Mouse (Mus musculus): Measurements from ENCODE around the gene Zfand3.
A peak's percentile ranks its signal among the peaks of the same experiment; 100 is the strongest.

Gene Zfand3

DNA sequence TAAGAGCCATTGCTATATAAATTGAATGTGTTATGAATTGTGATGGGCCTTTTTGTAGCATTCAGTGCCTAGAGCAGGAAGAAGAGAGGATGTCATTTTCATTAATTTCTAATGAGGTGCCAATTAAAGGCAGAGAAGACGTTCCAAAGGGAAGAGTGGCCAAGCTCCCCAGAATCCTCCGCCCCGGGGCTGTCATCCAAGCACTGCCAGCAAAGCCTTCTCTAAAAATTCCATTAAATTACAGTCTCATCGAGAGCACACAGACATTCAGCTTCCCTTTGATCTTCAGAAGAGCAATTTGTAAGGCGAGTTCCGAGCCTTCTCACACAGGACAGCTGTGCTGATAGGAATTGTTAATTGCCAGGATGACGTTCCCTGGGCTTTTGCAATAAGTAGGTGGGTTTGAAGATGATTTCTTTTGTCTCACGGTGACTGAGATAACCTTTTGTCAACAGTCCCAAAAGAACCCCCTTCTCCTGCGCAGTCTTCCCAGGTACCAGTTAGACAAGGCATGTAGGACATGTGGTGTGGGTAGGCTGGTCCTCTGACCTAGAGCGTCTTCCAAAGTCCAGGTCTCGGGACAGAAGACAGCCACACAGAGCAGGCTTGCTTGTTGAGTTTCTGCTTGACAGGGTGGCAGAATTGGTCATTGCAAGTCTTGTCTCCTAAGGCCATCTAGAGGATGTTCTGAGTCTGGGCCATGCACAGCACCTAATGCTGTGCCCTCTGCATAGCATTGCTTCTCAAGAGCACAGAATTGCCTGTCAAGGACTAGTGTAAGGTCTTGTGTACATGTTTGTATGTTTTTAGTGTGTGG is 190.3 kb downstream of the Zfand3 start:
- no peak for DNase-seq (ENCODE audit: low read depth)

DNA sequence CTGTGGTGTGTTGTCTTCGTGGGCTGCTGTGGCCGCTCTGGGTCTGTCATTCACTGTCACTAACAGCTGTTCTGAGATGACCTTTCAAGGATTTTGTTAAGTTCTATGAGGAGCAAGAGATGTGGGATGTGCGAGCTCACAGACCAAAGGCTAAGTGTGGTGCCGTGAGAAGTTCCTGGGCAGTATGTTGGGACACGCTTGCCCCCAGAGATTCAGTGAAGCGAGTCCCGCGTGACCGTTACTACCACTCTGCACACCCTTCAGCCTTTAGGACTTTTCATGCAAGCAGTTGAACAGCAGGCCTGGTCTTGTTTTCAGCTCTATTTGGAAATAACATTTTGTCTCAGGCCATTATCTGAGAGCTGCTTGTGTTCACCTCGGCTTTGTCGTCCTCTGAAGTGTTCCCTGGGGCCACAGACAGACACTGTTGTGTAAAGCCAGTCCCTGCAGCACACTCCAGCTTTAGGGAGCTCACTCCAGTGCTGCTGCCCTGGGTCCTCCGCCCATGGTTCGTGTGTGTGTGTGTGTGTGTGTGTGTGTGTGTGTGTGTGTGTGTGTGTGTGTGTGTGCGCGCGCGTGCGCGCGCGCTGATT is 191.2 kb downstream of the Zfand3 start:
- no peak for DNase-seq (ENCODE audit: low read depth)

DNA sequence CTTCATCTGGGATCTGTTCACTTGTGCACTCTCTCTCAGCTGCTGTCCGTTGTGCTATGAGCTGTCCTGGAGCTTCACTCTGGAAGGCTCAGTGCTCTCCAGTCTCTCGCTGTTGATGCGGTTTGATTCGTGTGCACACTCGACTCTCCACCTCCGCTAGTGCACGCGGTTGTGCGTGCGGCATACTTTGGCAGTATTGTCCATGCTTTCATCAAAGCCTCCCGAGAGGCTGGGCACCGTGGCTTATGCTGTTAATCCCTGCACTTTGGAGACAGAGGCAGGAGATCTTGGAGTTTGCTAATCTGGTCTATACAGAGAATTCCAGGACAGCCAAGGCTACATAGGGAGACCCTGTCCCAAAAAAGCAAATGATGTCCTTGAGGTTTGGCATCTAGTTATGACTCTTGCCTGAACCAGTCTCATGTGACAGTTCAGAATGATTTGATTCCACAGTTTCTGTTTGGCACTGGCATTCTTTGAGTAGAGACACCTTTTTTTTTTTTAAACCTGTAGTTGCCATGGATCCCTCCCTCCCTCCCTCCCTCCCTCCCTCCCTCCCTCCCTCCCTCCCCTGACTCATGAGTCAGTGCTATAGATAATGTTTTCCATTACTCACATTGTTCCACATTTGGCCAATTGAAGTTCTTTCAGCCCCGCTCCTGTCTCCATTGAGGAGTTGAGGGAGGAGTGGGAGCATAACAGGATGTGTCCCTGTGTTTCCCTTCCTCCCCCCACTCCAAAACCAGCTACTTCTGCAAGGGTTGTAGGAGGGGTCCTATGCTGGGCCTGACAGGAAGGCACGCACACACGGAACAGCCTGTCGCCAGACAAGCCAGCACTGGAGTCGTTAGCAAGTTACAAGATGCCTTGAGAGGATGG is 192.1 kb downstream of the Zfand3 start:
- no peak for DNase-seq (ENCODE audit: low read depth)

DNA sequence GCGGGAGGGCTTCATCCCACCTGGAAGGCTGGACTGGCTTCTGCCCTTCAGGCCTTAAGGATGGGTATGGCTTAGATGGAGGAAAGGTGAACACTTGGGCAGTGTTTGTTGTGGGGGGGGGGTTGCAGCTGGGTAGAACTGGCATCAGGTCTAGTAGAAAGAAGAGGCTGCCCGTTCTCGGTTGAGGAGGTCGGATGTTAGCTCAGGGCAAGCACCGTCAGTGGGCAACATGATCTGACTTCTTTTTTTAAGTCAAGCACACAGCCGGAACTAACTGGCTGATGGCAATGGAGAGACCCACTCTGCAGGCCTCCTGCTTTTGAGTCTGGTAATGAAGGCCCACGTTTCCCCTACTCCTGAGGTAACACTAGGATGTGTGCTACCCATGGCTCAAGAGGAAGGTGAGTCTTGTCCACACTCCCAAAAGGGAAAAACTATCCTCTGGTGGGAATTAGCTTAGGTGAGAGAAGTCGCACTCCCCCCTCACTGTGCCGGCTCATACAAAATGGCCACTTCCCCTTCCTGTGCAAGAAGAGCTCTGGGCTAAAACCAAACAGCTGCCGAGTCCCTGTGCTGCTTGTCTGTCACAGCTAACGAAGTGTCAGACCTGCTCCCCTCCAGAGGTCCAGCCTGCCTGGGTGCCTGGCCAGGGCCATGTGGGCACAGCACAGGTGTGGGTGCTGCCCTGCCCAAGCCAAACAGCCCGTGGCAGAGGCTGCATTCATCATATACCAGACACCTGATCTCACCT is 192.9 kb downstream of the Zfand3 start:
- DNase-seq (ENCODE audit: low read depth) = no peak

DNA sequence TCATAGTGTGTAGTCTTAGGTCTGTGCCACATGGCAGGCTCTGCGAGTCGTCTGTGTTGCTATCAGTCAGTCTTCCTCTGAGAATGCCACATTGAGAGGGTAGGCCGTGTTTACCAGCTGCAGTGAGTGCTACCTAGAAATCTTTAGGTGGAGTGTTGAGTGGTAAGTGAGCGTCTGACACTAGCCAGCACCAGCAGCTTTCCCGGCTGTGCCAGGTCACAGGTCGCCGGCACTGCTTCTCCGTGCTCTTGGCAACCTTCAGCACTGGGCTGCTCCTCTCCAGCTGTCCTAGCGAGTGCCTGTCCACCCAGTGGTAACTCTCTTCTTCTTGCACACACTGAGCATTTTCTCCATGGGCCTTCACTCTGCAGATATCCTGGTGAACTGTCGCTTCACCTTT is 193.9 kb downstream of the Zfand3 start:
- DNase-seq (ENCODE audit: low read depth) = no peak

DNA sequence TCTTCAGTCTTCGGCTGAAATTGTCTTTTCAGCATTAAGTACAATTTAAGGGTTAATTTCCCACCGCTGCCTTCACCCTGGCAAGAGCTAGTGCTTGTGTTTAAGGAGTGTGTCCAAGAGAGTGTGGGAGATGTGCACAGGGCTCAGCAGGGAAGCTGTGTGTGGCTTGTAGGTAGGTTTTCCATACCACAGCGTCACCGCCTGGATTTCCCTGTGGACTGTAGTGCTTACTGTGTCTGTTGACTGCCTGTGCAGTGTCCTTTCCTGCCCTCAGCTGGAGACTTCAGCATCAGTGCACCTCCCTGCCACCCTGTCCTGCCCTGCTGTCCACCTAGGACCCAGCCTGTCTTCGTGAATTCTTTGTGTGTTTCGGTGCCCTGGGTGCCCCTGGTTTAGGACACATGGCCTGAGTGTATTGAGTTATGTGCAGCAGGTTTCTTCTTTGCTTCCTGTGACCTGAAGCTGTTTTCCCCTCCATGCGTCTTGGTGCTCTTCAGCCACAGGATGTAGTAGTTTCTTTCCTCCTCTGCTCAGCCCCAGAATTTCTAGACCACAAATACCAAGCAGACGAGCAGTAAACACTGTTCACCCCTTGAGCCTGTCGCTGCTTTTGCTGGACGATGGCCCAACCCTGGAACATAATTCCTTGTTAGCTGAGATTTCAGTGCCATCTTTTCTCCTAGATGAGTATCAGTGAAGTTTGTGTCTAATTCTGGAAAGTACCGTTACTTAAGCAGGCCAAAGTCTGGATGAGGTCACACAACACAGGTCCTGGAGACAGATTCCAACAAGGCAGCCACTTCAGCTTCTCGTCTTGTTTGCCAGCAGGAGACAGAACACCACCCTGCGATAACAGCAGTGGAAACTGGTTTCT is 195.1 kb downstream of the Zfand3 start:
- peak; percentile 40 for DNase-seq (ENCODE audit: low read depth)

DNA sequence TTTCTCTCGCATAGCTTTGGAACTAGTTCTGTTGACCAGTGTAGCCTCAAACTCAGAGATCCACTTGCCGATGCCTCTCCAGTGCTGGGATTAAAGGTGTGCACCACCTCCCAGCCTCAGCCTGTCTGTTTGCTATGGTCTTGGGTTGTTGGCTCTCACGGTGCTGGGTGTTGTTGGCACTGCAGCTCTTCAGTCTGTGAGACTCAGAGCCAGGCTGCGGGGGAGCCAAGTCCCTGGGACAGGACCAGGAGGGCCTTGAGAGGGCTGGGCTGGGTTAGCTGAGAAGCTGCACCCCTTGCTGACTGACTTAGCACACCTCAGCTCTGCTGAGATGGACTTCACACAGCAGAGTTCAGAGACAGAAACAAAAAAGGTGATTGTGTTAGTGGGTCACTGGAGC is 195.8 kb downstream of the Zfand3 start:
- DNase-seq (ENCODE audit: low read depth) = peak; percentile 62

DNA sequence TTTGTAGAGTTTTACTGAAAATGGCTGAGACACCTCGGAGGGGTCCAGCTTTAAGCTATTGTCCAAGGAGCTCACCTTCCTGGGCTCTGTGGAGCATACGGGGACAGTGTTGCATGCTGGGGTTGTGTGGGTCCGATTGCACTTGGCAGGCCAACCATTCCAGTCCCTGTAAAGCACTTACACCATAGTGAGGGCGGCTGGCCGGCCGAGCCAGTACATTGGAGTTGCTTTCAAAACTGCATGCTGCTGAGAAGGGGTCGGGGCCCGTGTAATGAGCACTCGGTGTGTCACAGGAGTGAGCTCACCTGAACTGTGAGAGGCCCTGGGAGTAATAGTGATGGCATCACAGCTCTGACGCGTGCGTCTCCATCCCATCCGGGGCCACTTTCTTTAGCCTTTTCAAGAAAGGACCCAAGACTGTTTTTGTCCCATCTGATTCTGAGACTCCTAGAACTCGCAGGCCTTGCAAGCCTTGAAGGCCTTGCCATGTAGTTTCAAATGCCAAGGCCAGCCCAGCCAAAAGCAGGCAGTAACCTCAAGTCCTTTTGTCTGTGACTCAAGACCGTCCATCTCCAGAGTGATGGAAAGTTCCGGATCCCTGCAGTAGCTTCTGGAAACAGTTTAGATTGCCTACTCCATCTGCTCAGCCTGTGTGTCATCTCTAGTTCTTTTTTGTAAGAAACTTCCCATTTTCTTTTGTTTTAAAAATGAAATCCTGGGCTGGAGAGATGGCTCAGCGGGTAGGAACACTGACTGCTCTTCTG is 200.7 kb downstream of the Zfand3 start:
- no peak for DNase-seq (ENCODE audit: low read depth)

DNA sequence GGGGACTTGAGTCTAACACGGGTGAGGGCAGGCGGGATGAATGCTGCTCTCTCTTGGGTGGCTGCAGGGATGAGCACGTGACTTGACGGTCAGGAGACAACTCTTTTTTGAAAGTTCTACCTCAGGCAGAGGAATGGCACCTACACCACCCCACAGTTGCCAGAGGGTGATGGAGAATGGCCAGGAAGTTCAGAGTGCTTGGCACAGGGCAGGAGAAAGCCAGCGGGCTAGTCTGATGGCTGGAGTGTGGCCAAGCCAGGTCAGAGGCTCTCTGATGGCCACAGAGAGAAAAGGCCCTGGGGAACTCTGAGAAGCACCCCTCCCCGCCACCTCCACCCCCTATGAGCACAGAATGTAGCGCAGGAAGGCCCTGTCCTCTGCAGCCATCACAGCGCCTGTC is 205.7 kb downstream of the Zfand3 start:
- DNase-seq (ENCODE audit: low read depth) = no peak

DNA sequence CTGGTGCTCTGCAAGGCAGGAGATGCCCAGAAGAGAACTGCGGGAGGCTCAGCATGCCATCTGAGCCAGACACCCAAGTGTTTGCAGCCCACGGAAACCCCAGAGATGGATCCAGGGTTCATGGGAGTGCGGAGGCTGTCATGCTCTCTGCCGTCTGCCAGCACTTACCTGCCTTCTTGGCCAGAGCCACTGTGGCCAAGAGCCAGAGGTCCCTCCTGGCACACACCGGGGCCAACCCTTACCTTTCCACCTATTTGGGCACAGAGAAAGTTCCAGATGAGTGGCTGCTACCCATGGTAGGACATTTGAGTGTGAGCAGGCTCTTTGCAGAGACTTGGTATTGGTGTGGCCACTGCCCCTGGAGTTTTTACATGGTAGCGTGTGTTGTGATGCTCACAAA is 206.4 kb downstream of the Zfand3 start:
- DNase-seq (ENCODE audit: low read depth) = no peak

DNA sequence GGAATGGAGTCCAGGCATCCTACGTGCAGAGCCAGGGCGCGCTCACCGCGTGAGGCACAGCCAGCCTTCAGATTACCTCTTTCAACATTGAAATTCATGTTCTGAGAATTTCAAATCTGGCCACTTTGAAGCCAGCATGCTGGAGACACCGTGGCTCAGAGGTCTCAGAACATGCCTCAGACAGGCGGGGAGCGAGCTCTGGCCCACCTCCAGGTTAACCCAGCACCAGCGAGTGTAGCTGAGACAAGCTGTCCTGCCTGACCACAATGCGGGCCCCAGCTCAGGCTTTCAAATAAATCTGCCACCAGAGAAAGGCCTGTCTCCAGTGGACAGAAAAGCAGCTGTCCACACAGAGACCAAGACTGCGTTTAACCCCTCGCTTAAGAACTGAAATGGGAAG is 208.1 kb downstream of the Zfand3 start:
- DNase-seq (ENCODE audit: low read depth) = no peak

DNA sequence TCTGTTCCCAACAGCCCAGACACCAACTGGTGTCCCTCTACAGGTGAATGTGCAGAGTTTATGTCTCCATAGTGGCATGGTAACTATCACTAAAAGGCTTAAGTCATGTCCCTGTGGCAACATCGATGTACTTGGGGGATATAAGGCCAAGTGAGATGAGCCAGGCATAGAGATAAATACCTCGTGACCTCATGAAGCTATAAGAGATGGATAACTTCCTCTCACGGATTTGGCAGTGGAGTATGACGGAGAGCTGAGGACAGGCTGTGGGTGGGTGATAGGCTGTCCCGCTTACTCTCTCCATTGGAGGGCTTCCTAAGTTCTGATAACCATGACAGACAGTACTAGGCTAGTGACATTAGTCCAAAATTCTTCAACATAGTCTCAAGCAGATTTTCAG is 208.8 kb downstream of the Zfand3 start:
- no peak for DNase-seq (ENCODE audit: low read depth)

DNA sequence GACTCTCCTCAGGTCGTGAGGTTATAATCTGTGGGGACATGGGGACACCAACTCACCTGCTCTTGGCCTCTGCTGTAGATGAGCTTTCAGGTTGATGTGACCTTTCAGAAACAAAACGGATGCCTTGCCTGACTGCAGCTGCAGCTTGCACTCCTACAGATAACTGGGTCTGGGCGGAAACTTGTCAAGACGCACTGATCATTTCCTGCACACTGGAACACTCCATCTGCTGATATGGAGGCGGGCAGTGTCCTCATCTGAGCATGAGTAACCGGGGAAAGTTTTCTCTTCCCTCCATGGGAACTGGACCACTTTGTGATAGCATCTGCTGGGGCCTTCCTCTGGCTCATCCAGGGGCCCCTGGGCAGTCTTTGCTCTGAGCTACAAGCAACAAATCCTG is 209.9 kb downstream of the Zfand3 start:
- no peak for DNase-seq (ENCODE audit: low read depth)

DNA sequence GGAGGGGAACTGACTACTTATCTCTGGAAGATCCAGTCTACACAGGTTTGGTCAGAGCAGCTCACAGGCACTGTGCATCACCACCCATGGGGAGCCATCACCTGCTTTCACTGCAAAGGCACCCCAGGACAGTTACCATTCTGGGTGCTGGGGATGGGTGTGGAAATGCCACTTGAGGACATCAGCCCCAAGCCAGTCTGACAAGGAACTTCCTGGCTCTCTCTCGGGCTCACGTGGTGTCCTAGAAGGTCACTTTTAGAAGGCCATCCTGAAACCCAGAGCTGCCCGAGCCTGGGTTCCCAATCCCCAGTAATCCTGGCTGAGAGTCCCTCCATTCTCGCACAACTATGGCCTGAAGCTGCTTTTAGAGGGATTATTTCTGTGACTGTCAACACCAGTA is 211.2 kb downstream of the Zfand3 start:
- no peak for DNase-seq (ENCODE audit: low read depth)

DNA sequence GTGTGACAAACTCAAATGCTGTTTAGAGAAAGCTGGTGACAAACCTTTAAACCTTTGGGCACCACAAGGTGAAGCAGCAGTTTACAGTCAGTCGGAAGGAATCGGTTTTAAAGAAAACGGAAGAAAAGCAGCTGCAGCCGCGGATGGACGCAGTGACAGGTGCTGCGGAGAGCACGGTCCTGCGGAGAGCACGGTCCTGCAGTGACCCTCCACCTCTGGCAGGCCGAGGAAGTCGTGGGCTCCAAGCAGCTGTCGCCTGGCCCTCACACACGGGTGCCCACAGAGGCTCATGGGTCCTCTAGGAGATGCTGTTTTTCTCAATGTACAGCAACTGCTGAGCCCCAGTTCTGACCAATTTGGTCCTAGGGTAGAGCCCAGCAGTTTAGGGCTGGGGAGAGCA is 217.1 kb downstream of the Zfand3 start:
- no peak for DNase-seq (ENCODE audit: low read depth)

DNA sequence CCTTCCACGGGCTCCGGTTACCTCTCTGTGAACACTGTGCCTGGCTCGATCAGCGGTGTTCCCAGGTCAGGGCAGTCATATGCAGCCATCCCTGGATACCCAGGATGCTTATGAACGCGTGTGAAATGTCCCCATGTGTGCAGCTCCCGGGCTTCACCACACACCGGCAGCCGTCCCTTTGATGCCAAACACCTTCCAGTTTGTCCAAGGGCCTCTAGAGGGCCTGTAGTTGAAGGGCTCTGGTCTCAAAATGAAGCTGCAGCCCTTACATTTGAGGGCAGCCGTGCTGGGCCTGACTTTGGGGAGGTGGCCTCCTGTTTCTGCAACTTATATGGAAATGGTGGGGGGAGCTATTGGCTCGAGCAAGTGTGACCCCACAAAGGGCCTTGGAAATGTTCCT is 217.8 kb downstream of the Zfand3 start:
- DNase-seq (ENCODE audit: low read depth) = no peak

DNA sequence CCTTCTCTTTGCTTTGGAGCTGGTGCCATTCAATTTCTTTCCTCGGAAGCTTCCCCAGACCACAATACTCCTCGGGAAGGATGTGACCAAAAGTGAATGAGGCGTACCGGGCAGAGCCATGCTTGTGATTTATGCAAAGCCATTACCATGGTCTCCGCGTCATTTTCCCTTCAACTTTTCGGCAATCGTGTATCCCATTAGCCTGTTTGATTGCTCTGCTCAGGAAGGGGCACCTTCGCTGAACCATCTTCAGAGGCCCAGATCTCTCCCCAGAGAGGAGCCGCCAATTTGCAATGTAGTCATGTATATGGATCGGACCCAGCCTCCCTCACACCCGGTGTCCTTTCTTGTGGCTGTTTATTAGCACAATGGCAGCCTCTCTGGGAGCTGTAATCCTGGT is 218.3 kb downstream of the Zfand3 start:
- DNase-seq (ENCODE audit: low read depth) = no peak

DNA sequence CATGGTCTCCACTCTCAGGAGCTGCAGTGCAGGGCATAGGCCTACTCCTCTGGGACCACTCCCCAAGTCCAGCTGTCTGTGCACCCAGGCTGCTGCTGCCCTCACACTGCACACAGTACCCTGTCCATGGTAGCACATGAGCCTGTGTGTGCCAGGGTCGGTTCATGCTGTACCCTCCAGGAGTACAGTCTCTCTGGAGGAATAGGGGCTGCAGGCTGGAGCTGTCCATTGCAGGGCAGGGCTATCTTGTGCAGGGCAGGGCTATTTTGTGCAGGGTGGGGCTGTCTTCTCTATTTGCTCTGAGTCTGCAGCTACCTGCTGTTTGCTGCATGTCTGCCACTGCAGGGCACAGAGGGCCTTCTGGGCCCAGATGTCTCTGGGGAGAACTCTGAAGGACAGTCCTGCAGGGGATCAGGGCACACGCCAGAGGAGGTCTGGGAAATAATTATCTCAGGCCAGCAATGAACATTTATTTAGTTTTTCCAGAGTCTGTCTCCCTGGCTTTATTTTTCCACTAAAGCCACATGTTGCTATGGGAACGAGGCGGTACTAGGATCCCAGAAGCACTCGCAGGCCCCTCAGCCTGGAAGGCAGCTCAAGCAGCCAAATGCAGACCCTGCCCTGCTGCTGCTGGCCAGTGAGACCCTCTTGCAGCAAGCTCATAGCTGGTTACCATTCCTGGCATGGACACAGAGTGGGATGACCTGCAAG is 220.7 kb downstream of the Zfand3 start:
- DNase-seq (ENCODE audit: low read depth) = no peak

DNA sequence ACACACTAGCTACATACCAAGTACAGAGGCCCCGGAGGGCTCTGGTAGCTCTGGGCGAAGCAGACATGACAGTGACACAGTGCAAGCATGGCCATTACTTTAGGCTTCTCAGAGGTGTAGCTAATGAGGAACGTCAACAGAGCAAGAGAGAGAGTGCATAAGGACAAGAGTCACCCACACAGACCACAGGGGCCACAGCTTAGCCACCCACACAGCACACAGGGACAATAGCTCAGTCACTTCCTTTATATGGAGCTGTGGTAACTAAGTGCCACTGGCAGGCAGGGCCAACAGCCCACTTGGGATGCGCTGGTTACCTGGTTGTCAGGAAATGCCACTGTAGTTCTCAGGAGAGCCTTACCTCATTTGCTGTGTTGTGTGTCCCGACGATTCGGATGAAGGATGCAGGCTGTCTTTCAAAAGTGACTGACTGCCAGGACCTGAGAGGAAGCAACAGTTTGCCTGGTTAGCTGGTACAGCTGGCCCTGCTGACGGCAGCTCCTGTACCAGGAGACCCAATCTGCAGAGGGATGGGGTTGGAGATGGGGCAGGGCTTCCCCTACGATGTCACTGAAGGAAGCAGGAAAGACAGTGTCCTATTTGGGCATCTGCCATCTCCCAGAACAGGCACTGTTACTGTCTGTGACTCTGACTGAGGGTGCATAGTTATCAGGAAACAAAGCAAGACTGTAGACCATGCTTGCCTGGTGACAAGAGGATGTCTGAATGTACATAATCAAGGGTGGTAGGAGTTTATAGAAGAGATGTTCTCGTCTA is 224.1 kb downstream of the Zfand3 start:
- no peak for DNase-seq (ENCODE audit: low read depth)

All from fibroblast of lung, adult 2 months (primary cell).